Mouse (Mus musculus) myocyte (in vitro differentiated cells): ENCODE data around the gene Kif28. TPM values are rescaled to one million over a fixed set of nuclear protein-coding genes. Genes with fewer than 3 reads are reported as not detected.

ENCODE experiments used
- H3K27me3 ChIP-seq: one replicate; pipeline ENCODE4 v1.6.1; 2011; ENCODE audit not compliant: control insufficient read depth, insufficient read depth, insufficient read length
- H3K36me3 ChIP-seq: one replicate; pipeline ENCODE4 v1.6.1; 2011; ENCODE audit not compliant: control insufficient read depth, insufficient read depth
- H3K4me2 ChIP-seq: one replicate; pipeline ENCODE4 v1.6.1; 2011; ENCODE audit warnings: low read depth, control low read depth
- H3K4me3 ChIP-seq: one replicate; pipeline ENCODE4 v1.5.1; 2011; ENCODE audit warnings: mild to moderate bottlenecking, control low read depth, moderate library complexity
- H3K79me2 ChIP-seq: one replicate; pipeline ENCODE4 v1.6.1; 2011; ENCODE audit not compliant: control insufficient read depth, insufficient read depth
- H3ac ChIP-seq: one replicate; pipeline ENCODE4 v1.6.1; 2011; ENCODE audit not compliant: control insufficient read depth, insufficient read length
- CEBPB ChIP-seq: IDR thresholded peaks from 2 replicates; pipeline ENCODE4 v1.6.1; 2011; ENCODE audit warnings: mild to moderate bottlenecking, moderate library complexity; ENCODE audit not compliant: poor library complexity, insufficient read depth, severe bottlenecking
- E2F4 ChIP-seq: IDR thresholded peaks from one replicate; pipeline ENCODE4 v1.6.1; 2011; ENCODE audit warnings: mild to moderate bottlenecking, control low read depth, moderate library complexity; ENCODE audit not compliant: insufficient read depth
- MAX ChIP-seq: IDR thresholded peaks from one replicate; pipeline ENCODE4 v1.6.1; 2011; ENCODE audit warnings: low read depth, mild to moderate bottlenecking, control low read depth
- MYOD1 ChIP-seq, 3 experiments: IDR thresholded peaks; one replicate each; pipeline ENCODE4 v1.6.1; 2011; ENCODE audit warnings: control low read depth in 2 of 3, low read depth in 2 of 3, mild to moderate bottlenecking in 2 of 3, moderate library complexity in 1 of 3; ENCODE audit not compliant: insufficient read length in 2 of 3, control insufficient read depth in 1 of 3
- MYOG ChIP-seq, 3 experiments: IDR thresholded peaks; one replicate each; pipeline ENCODE4 v1.6.1; 2011; ENCODE audit warnings: control low read depth in 2 of 3, low read depth in 2 of 3, mild to moderate bottlenecking in 2 of 3; ENCODE audit not compliant: insufficient read length in 2 of 3, control insufficient read depth in 1 of 3, insufficient read depth in 1 of 3
- POLR2A ChIP-seq: IDR thresholded peaks from one replicate; pipeline ENCODE4 v1.6.1; 2011; ENCODE audit warnings: low read depth, mild to moderate bottlenecking, control low read depth, moderate library complexity; ENCODE audit not compliant: insufficient read length
- POLR2AphosphoS2 ChIP-seq: IDR thresholded peaks from one replicate; pipeline ENCODE4 v1.6.1; 2011; ENCODE audit warnings: low read depth, control low read depth; ENCODE audit not compliant: insufficient read length
- REST ChIP-seq: IDR thresholded peaks from one replicate; pipeline ENCODE4 v1.6.1; 2011; ENCODE audit warnings: mild to moderate bottlenecking, control low read depth, moderate library complexity; ENCODE audit not compliant: insufficient read depth, insufficient read length
- SRF ChIP-seq: IDR thresholded peaks from one replicate; pipeline ENCODE4 v1.6.1; 2011; ENCODE audit warnings: low read depth; ENCODE audit not compliant: control insufficient read depth, insufficient read length
- TCF12 ChIP-seq: IDR thresholded peaks from one replicate; pipeline ENCODE4 v1.6.1; 2011; ENCODE audit warnings: mild to moderate bottlenecking, control low read depth; ENCODE audit not compliant: poor library complexity, insufficient read depth, severe bottlenecking
- TCF3 ChIP-seq: IDR thresholded peaks from one replicate; pipeline ENCODE4 v1.6.1; 2011; ENCODE audit warnings: low read depth, control low read depth; ENCODE audit not compliant: insufficient read length
- USF1 ChIP-seq: IDR thresholded peaks from one replicate; pipeline ENCODE4 v1.6.1; 2011; ENCODE audit warnings: low read depth, mild to moderate bottlenecking, control low read depth, moderate library complexity
- polyA plus RNA-seq: library from polyadenylated mRNA; unstranded; fragments of >200 nt; fragmentation: generic; extraction: Trizol; gene quantifications from one replicate; pipeline ENCODE4 v1.2.1, GENCODE M21; 2012; ENCODE audit warnings: missing spikeins

Kif28 gene
- polyA plus RNA-seq, 1 experiment, result 0.06 TPM

- Histone ChIP-seq H3ac (no peak overlapping the region), H3K4me3 (no peak overlapping the region), H3K79me2 (no peaks in the 10 kb centered on the region), H3K36me3 (no peaks in the 10 kb centered on the region), H3K4me2 (no peak overlapping the region), H3K27me3 (no peaks in the 10 kb centered on the region)
- TF ChIP-seq TCF3 (no peak), CEBPB (no peak), E2F4 (no peak), TCF12 (no peak), MAX (no peak), SRF (no peak), REST (no peak), MYOG (IDR thresholded peaks at IDR 0.05; ENCODE audit: control insufficient read depth in 1 of 3, insufficient read depth in 1 of 3, insufficient read length in 2 of 3, low read depth in 2 of 3) (no peak), POLR2A (no peak), MYOD1 (IDR thresholded peaks at IDR 0.05; ENCODE audit: control insufficient read depth in 1 of 3, insufficient read length in 2 of 3, low read depth in 2 of 3) (no peak), USF1 (no peak), POLR2AphosphoS2 (no peak)
Measured at GRCm38 (mm10) chr1:179712658-179713057, 32.4 kb downstream of the Kif28 start.

DNA sequence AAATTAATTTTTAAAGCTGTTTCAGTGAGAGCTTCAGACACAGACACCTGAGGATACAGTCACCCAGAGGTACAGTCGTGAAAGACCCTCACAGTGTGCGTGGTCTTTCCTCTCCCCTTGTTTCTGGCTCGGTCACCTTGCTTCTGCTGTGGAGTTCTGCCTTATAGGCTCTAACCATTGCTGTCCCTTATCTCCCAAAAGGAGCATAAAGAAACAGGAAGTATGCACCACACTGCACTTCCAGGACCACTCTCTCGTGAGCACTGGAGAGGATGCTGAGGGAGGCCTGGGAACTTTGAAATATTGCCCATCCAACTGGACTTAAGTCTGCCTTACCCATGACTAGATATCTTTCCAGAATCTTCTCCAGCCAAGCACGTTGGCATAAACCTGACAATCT lies 34.3 kb downstream of the Kif28 start:
- no peak overlapping the region for H3K4me2 ChIP-seq
- H3K36me3 ChIP-seq, result no peaks in the 10 kb centered on the region
- H3K79me2 ChIP-seq, result no peaks in the 10 kb centered on the region
- TF ChIP-seq TCF3, result no peak
- TF ChIP-seq USF1, result no peak
- TF ChIP-seq SRF, result no peak
- TF ChIP-seq TCF12, result no peak
- no peak for TF ChIP-seq E2F4
- TF ChIP-seq POLR2A, result no peak
- no peak for TF ChIP-seq MYOD1 (IDR thresholded peaks at IDR 0.05; ENCODE audit: control insufficient read depth in 1 of 3, insufficient read length in 2 of 3, low read depth in 2 of 3)
- no peak for TF ChIP-seq POLR2AphosphoS2
- no peak for TF ChIP-seq REST
- TF ChIP-seq CEBPB, result no peak
- TF ChIP-seq MAX, result no peak
- TF ChIP-seq MYOG (IDR thresholded peaks at IDR 0.05; ENCODE audit: control insufficient read depth in 1 of 3, insufficient read depth in 1 of 3, insufficient read length in 2 of 3, low read depth in 2 of 3), result no peak
- no peaks in the 10 kb centered on the region for H3K27me3 ChIP-seq
- H3ac ChIP-seq, result no peak overlapping the region
- no peak overlapping the region for H3K4me3 ChIP-seq

- Histone ChIP-seq H3K4me3 (no peak overlapping the region), H3K36me3 (no peaks in the 10 kb centered on the region), H3K79me2 (no peaks in the 10 kb centered on the region), H3K27me3 (no peaks in the 10 kb centered on the region), H3ac (no peak overlapping the region), H3K4me2 (peak overlapping the region; percentile 66)
- TF ChIP-seq SRF (no peak), E2F4 (no peak), MYOD1 (IDR thresholded peaks at IDR 0.05; ENCODE audit: control insufficient read depth in 1 of 3, insufficient read length in 2 of 3, low read depth in 2 of 3) (peak in 2 of 3 experiments; percentile 13 to 82), MYOG (IDR thresholded peaks at IDR 0.05; ENCODE audit: control insufficient read depth in 1 of 3, insufficient read depth in 1 of 3, insufficient read length in 2 of 3, low read depth in 2 of 3) (peak in 1 of 3 experiments; percentile 85), CEBPB (peak; percentile 69; the same call in 1 of the 2 replicates)
Measured at GRCm38 (mm10) chr1:179709390-179709789, 35.7 kb downstream of the Kif28 start.

- TF ChIP-seq MYOD1 (IDR thresholded peaks at IDR 0.05; ENCODE audit: control insufficient read depth in 1 of 3, insufficient read length in 2 of 3, low read depth in 2 of 3), result no peak
- no peak for TF ChIP-seq USF1
- no peak for TF ChIP-seq SRF
- no peak for TF ChIP-seq TCF12
- no peak for TF ChIP-seq POLR2AphosphoS2
- TF ChIP-seq TCF3, result no peak
- no peak for TF ChIP-seq MAX
- no peak for TF ChIP-seq MYOG (IDR thresholded peaks at IDR 0.05; ENCODE audit: control insufficient read depth in 1 of 3, insufficient read depth in 1 of 3, insufficient read length in 2 of 3, low read depth in 2 of 3)
- TF ChIP-seq E2F4, result no peak
- TF ChIP-seq POLR2A, result no peak
- TF ChIP-seq CEBPB, result no peak
- TF ChIP-seq REST, result no peak
- no peaks in the 10 kb centered on the region for H3K36me3 ChIP-seq
- no peaks in the 10 kb centered on the region for H3K79me2 ChIP-seq
- H3K4me2 ChIP-seq, result no peak overlapping the region
- H3K4me3 ChIP-seq, result no peak overlapping the region
- no peak overlapping the region for H3ac ChIP-seq
- peaks cover 13% of the 10 kb centered on the region for H3K27me3 ChIP-seq
Measured at GRCm38 (mm10) chr1:179705154-179705553, 39.9 kb downstream of the Kif28 start.

DNA sequence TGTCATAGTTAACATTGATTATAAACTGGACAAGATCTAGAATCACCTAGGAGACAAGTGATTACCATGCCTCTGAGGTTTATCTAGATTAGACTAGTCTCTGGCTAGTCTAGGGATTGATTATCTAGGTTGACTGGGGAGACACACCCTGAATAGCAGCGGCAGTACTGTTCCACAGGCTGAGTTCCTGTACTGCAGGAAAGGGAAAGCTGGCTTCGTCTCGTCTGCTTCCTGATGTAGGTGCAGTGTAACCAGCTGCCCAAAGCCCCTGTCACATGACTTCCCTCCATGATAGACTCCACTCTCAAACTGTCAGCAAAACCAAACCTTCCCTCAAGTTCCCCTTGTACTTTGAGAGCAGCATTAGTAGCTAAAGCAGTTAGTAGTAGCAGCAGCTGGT lies 40.9 kb downstream of the Kif28 start:
- H3ac ChIP-seq, result no peak overlapping the region
- TF ChIP-seq MYOG (IDR thresholded peaks at IDR 0.05; ENCODE audit: control insufficient read depth in 1 of 3, insufficient read depth in 1 of 3, insufficient read length in 2 of 3, low read depth in 2 of 3) (no peak), CEBPB (no peak), USF1 (no peak), E2F4 (no peak), MAX (no peak), TCF3 (no peak), POLR2A (no peak), POLR2AphosphoS2 (no peak), MYOD1 (IDR thresholded peaks at IDR 0.05; ENCODE audit: control insufficient read depth in 1 of 3, insufficient read length in 2 of 3, low read depth in 2 of 3) (no peak), REST (no peak), SRF (no peak), TCF12 (no peak)

More for the DNA sequence above, 40.9 kb downstream of the Kif28 start:
- no peaks in the 10 kb centered on the region for H3K79me2 ChIP-seq
- H3K4me2 ChIP-seq, result no peak overlapping the region
- H3K36me3 ChIP-seq, result no peaks in the 10 kb centered on the region
- peaks cover 17% of the 10 kb centered on the region for H3K27me3 ChIP-seq
- H3K4me3 ChIP-seq, result no peak overlapping the region
